Mouse (Mus musculus) lung, postnatal 0 days (tissue): ENCODE results near the gene Gm10142. TPM values are rescaled to one million over a fixed set of nuclear protein-coding genes. Genes with fewer than 3 reads are reported as not detected.
"Not testable (repeated sequence)": the region's sequence is repeated elsewhere in the genome, so short reads cannot be mapped to it uniquely, and the experiment has no call there.

Source experiments
- ATAC-seq: fragments of 200-750 bp; cut with Nextera tagmentation; 2 replicates; pipeline ENCODE4 v1.8.0; 2017; ENCODE audit warnings: moderate library complexity
- DNase-seq: peaks from one replicate; pipeline ENCODE4 v3.0.0-alpha.2; 2016; ENCODE audit warnings: low spot score
- H3K27ac ChIP-seq: fragments of 300-500 bp; sonication (generic); 2 replicates; pipeline ENCODE4 v1.5.1; 2014; ENCODE audit warnings: antibody characterized with exemption, mild to moderate bottlenecking, low read length, mixed read lengths
- H3K27me3 ChIP-seq: fragments of 300-500 bp; sonication (generic); replicated peaks from 2 replicates; pipeline ENCODE4 v1.6.1; 2014; ENCODE audit warnings: low read length, mixed read lengths; ENCODE audit not compliant: insufficient read depth
- H3K36me3 ChIP-seq: fragments of 300-500 bp; sonication (generic); 2 replicates; pipeline ENCODE4 v1.6.1; 2014; ENCODE audit warnings: low read length, mixed read lengths; ENCODE audit not compliant: insufficient read depth
- H3K4me1 ChIP-seq: fragments of 300-500 bp; sonication (generic); 2 replicates; pipeline ENCODE4 v1.6.1; 2014; ENCODE audit warnings: antibody characterized with exemption, low read depth, low read length, mixed read lengths; ENCODE audit not compliant: insufficient read depth
- H3K4me2 ChIP-seq: fragments of 300-500 bp; sonication (generic); replicated peaks from 2 replicates; pipeline ENCODE4 v1.6.1; 2014; ENCODE audit warnings: low read depth, mild to moderate bottlenecking, low read length, moderate library complexity, mixed read lengths
- H3K4me3 ChIP-seq: fragments of 300-500 bp; sonication (generic); 2 replicates; pipeline ENCODE4 v1.5.1; 2014; ENCODE audit warnings: low read depth, low read length
- H3K9ac ChIP-seq: fragments of 300-500 bp; sonication (generic); replicated peaks from 2 replicates; pipeline ENCODE4 v1.6.1; 2014; ENCODE audit warnings: low read depth, mild to moderate bottlenecking
- H3K9me3 ChIP-seq: fragments of 300-500 bp; sonication (generic); 2 replicates; pipeline ENCODE4 v1.6.1; 2016; ENCODE audit warnings: low read length, mixed read lengths
- CTCF ChIP-seq: IDR thresholded peaks from 2 replicates; pipeline ENCODE4 v1.5.1; 2016; ENCODE audit warnings: antibody characterized with exemption, mild to moderate bottlenecking
- EP300 ChIP-seq: IDR thresholded peaks from 2 replicates; pipeline ENCODE4 v1.6.1; 2016; ENCODE audit warnings: antibody characterized with exemption, mild to moderate bottlenecking, control low read depth
- WGBS: fragments of 180-500 bp; shearing (Covaris S2); extraction: QIAGEN DNeasy Blood & Tissue Kit; methylation state at CpG from one replicate; pipeline ENCODE4 v1.1.7; 2014; 5-methylcytosine and 5-hydroxymethylcytosine counted together
- polyA plus RNA-seq: library from polyadenylated mRNA; unstranded; fragments of >200 nt; fragmentation: Nextera tagmentation; extraction: Ambion mirVana; gene quantifications from 2 replicates; pipeline ENCODE4 v1.2.1, GENCODE M21; 2015

The Gm10142 gene
- polyA plus RNA-seq, 1 experiment from 2014 or later, result not detected

- TF ChIP-seq CTCF, result no peak
- no peak for TF ChIP-seq EP300
- Histone ChIP-seq H3K4me2 (no peak within 1 kb of the TSS), H3K9ac (no peak within 1 kb of the TSS), H3K4me1 (no peaks in the 10 kb centered on the region), H3K4me3 (no peak within 1 kb of the TSS), H3K36me3 (no peaks in the 10 kb centered on the region), H3K27me3 (no peaks in the 10 kb centered on the region), H3K9me3 (no peaks in the 10 kb centered on the region), H3K27ac (no peak within 1 kb of the TSS)
- ATAC-seq, result no peak
- DNase-seq, result no peak
- WGBS, result 100% methylated on average over 1 of the region's 1 CpGs
Measured at GRCm38 (mm10) chr10:77706326-77706725, 9.3 kb upstream of the Gm10142 start, which contains the start of gene Gm10272. Gene Gm10272, plus strand, starts transcription at chr10:77706626.

DNA sequence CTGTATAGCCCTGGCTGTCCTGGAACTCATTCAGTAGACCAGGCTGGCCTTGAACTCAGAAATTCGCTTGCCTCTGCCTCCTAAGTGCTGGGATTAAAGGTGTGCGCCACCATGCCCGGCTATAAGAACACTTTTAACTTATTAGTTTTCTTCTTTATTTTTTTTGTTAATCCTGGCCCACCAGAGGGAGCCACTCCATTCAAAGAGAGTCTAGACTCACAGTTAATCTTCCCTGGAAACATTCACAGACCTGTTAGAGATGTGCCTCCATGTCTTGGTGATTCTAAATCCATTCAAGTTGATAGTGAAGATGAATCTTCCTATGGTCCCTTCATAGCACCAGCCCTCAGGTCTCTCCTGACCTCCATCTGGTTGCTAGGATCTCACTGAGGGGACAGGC, 5.8 kb upstream of the Gm10142 start:
- WGBS, result 63% methylated on average over 3 of the region's 3 CpGs
- DNase-seq, result no peak
- H3K4me1 ChIP-seq, result no peaks in the 10 kb centered on the region
- no peaks in the 10 kb centered on the region for H3K27me3 ChIP-seq
- no peak overlapping the region for H3K4me3 ChIP-seq
- no peaks in the 10 kb centered on the region for H3K36me3 ChIP-seq
- H3K9ac ChIP-seq, result no peak overlapping the region
- TF ChIP-seq CTCF (peak; percentile 26), EP300 (no peak)
- H3K9me3 ChIP-seq, result no peaks in the 10 kb centered on the region
- ATAC-seq, result no peak
- H3K4me2 ChIP-seq, result no peak overlapping the region
- no peak overlapping the region for H3K27ac ChIP-seq

DNA sequence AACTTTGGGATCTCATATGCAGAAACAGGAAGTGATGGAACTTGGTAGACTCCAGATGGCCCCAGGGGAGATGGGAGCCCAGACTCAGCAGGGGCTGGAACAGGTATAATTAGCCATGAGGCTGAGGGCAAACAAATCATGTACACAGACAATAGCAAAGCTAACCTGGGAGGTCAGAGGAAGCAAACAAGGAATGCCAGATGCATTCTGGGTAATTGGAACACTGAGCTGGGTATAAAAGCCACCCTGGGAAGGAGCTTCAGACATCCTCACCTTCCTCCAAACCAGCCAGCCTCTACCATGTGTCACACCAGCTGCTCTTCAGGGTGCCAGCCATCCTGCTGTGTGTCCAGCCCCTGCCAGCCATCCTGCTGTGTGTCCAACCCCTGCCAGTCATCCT, 4.5 kb upstream of the Gm10142 start, which contains the start of gene Gm10024:
Gene Gm10024, plus strand, starts transcription at position 301 of the 400 bp plus-strand sequence.
- H3K36me3 ChIP-seq, result not testable (repeated sequence)

DNA sequence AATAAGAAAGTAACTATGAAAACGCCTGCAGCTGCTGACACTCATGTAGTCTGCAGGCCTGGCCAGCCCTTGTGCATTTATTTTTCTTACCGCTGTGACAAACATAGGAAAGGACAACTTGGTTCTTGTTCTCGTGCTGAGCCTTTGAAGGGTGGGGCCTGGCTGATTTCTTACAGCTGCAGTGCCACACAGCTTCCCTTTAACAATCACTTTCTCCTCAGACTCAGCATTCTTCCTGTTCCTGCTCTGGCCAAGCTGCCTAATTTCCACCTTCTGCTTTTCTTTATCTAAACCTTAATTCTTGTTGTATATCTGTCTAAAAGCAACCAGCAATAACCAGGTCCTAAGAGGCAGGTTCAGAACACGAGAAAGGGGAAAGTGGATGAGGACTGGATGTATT, 1.9 kb upstream of the Gm10142 start:
- H3K27me3 ChIP-seq, result no peaks in the 10 kb centered on the region
- no peak for ATAC-seq
- WGBS, result 45% methylated on average over 4 of the region's 4 CpGs
- H3K27ac ChIP-seq, result no peak overlapping the region
- no peaks in the 10 kb centered on the region for H3K4me1 ChIP-seq
- no peak for DNase-seq
- H3K36me3 ChIP-seq, result no peaks in the 10 kb centered on the region
- no peaks in the 10 kb centered on the region for H3K9me3 ChIP-seq
- no peak for TF ChIP-seq CTCF
- no peak for TF ChIP-seq EP300
- no peak overlapping the region for H3K4me2 ChIP-seq
- H3K9ac ChIP-seq, result no peak overlapping the region
- no peak overlapping the region for H3K4me3 ChIP-seq

More for the DNA sequence above, 4.5 kb upstream of the Gm10142 start, which contains the start of gene Gm10024:
- not testable (repeated sequence) for H3K9ac ChIP-seq, H3K9me3 ChIP-seq, H3K4me1 ChIP-seq, ATAC-seq, H3K4me3 ChIP-seq, H3K4me2 ChIP-seq, DNase-seq, H3K27ac ChIP-seq, H3K27me3 ChIP-seq

- H3K27me3 ChIP-seq, H3K27ac ChIP-seq, DNase-seq, H3K4me1 ChIP-seq, H3K4me2 ChIP-seq, H3K4me3 ChIP-seq, H3K9me3 ChIP-seq, ATAC-seq, H3K9ac ChIP-seq, H3K36me3 ChIP-seq: not testable (repeated sequence)
- 73% methylated on average over 1 of the region's 1 CpGs for WGBS
Measured at GRCm38 (mm10) chr10:77720299-77720698, 4.7 kb downstream of the Gm10142 start, which contains the start of gene Krtap12-1. Gene Krtap12-1, plus strand, starts transcription at chr10:77720599.

DNA sequence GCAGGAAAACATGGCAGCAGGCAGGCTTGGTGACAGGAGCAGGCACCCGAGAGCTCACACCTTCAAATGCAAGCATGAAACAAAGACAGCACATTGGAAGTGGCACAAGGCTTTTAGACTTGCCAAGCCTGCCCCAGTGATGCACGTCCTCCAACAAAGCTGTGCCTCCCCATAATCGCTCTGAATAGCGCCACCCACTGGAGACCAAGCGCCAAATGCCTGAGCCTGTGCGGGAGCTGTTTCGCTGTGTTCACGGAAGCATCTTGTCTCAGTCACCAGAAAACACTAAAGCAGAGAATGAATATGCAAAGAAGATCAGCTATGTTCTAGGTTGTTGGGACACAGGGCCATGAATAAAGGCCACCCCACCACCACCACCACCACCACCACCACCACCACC, 9.2 kb downstream of the Gm10142 start:
- Histone ChIP-seq H3K4me3 (no peak overlapping the region), H3K27ac (no peak overlapping the region), H3K27me3 (no peaks in the 10 kb centered on the region), H3K4me2 (no peak overlapping the region), H3K4me1 (no peaks in the 10 kb centered on the region), H3K9ac (no peak overlapping the region), H3K36me3 (no peaks in the 10 kb centered on the region), H3K9me3 (no peaks in the 10 kb centered on the region)
- ATAC-seq, result no peak
- WGBS, result 70% methylated on average over 8 of the region's 8 CpGs
- no peak for DNase-seq
- TF ChIP-seq EP300 (no peak), CTCF (peak; percentile 7; the same call in 1 of the 2 replicates)

- Histone ChIP-seq H3K27me3 (no peaks in the 10 kb centered on the region), H3K27ac (no peak within 1 kb of the TSS), H3K4me1 (no peaks in the 10 kb centered on the region), H3K9me3 (no peaks in the 10 kb centered on the region), H3K4me2 (no peak within 1 kb of the TSS), H3K9ac (no peak within 1 kb of the TSS), H3K36me3 (no peaks in the 10 kb centered on the region), H3K4me3 (no peak within 1 kb of the TSS)
- TF ChIP-seq CTCF (no peak), EP300 (no peak)
- DNase-seq (no peak), ATAC-seq (no peak)
- WGBS, result 10% methylated on average over 3 of the region's 3 CpGs
Measured at GRCm38 (mm10) chr10:77726186-77726585, 10.6 kb downstream of the Gm10142 start, which contains the start of gene Gm10100. Gene Gm10100, plus strand, starts transcription at chr10:77726486.
